Mouse (Mus musculus): ENCODE data around the gene Ano9.

Gene Ano9

DNA sequence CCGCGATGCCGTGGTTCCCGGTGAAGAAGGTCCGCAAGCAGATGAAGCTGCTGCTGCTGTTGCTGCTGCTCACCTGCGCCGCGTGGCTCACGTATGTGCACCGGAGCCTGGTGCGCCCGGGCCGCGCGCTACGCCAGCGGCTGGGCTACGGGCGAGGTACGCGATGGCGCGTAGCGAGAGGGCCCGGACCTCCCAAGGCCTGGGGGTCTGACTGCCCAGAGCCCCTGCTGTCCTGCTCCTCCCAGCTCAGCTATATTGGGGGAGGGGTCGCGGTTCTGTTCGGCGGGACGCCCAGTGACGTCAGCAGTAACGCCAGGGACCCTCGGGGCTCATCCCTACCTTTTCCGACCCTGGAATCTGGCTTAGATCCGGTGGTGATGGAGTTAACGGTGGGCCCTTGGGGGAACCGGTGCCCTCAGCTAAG, 56.3 kb downstream of the Ano9 start:
- peak in 1 of 2 experiments; percentile 56 for DNase-seq

DNA sequence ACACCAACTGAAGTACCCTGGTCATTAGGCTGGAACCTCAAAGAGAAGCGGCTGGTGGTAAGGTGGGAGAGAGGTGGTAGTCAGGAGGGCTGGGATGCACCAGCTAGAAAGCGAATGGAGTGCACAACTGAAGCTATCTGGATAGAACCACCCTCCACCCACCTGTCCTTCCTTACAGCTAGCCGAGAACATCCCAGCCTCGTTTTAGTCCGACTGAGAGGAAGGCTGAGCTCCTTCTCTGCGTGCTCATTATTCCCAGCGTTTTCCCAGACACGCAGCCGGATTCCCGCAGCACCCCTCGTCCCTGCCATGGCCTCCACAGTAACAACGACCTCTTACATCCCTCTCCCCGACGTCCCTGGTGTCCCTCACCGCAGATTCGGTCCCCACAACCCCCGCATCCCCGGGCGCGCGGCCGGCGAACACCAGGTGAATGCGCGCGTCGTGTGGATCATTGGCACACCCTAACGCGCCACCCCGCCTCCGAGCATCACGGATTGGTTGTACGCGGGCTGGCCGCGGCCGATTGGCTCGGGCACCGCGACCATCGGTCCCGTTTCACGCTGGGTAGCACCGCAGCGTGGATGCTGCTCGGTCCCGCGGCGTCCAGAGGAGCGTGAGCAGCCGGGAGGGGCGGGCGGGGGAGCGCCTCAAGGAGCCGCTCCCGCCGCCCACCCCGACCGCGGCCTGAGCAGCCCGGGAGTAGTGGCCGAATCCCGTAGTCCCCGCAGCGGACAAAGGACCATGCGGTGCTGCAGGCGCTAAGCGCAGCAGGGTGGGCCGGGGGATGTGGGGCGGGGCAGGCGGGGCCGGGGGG, 57.0 kb downstream of the Ano9 start, which contains the start of gene B4galnt4:
Gene B4galnt4 (plus strand): TSS at position 679 of the 817 bp plus-strand sequence.
- peak; percentile 95 to 97 for DNase-seq

DNA sequence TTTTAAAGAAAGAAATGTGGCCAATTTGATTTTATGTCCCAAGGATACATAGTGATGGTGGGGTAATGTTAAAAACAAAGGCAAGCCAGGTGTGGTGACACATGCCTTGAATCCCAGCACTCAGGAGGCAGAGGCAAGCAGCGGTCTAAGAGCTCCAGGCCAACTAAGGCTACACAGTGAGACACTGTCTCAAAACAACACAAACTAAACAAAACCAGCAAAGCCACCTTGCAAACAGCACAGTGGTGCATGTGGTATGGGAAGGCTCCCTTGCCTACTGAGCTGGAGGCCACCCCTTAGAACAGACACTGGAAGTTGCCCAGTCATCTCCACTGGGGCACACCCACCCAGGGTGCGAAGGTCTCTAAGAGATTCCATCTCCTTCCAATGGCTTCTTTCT, 57.7 kb downstream of the Ano9 start:
- DNase-seq: peak in 1 of 2 experiments; percentile 24

DNA sequence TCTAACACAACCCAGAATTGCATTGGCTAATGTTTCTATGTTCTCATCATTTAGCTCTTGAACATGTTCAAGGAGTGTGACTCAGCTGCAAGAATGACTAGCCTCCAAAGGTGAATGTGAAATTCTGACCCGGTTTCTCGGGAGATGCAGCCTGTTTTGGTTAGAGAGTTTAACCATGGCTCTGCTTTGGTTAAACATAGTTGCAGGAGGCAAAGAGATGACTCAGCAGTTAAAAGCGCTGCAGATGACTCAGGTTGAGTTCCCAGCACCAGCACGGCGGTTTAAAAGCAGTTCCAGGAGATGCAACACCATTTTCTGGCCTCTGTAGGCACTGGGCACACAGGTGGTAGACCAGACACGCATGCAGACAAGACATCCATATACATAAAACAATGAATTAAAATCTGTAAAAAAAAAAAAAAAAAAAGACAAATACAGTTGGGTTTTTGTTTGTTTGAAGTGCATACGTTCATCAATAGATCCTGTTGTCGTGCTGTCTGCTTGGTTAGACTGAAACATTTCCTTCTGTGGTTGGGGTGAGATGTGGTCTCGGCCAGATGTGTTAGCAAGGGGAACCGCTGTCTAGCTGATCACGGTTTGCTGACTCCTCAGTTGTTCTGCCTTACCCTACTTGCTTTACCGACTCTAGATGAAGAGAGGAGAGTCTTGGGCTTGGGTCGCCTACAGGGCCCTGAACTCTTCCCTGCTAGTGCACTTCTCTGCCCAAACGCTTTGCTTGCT, 58.8 kb downstream of the Ano9 start:
- no peak for DNase-seq

DNA sequence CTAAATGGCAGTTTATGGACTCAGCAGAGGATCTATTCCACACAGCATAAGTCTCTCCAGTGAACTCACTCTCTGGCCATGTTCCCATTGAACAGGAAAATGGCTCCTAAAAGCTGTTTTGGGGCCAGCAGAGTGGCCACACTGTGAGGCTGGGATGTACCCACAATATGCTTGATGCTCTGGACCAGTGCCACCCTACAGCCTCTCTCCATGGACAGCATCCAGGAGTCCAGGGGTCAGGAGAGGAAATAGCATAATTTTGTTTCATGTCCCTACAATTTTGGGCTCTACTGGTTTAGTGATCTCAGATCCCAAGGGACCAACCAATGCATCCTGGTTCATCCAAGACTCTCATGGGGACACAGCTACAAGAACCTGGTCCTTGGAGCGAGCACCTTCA, 60.1 kb downstream of the Ano9 start:
- no peak for DNase-seq

DNA sequence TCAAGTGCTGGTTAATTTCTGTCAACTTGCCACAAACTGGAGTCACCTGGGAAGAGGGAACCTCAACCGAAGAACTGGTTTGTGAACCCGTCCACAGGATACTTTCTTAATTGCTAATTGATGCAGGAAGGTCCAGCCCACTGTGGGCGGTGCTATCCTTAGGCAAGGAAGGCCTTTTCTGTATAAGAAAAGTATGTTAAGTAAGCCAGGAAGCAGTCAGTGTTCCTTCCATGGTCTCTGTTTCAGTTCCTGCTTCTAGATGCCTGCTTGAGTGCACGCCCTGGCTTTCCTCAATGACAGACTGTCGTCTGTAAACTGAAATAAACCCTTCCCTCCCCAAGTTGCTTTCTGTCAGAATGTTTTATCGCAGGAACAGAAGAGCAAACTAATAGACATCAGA, 60.6 kb downstream of the Ano9 start:
- DNase-seq: no peak

DNA sequence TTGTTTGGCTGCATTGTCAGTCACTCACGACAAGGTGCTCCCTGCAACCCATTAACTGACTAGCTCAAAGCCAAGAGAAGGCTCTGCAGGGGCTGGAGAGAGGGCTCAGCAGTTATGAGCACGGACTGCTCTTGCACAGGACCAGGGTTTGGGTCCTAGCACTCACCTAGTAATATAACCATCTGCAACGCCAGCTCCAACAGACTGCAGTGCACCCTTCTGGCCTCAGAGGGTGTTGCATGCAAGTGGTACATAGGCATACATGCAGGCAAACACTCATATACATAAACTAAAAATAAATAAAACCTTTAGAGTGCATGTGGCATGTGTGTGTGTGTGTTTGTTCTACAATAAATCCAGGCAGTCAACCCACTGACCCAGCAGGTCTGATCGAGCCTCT, 61.8 kb downstream of the Ano9 start:
- DNase-seq: no peak

DNA sequence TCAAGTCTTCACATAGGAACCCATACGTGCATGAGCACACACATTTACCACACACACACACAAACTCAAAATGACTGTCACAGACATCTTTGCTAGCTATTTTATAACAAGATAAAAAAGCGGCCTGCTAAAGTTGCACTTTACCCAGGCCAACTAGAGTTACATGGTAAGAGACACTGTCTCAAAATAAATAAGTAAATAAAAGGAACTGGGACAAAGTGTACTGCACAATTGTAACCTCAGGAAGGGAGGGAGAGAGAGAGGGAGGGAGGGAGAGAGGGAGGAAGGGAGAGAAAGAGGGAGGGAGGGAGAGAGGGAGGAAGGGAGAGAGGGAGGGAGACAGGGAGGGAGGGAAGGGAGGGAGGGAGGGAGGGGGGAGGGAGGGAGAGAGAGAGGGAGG, 65.2 kb downstream of the Ano9 start:
- no peak for DNase-seq

DNA sequence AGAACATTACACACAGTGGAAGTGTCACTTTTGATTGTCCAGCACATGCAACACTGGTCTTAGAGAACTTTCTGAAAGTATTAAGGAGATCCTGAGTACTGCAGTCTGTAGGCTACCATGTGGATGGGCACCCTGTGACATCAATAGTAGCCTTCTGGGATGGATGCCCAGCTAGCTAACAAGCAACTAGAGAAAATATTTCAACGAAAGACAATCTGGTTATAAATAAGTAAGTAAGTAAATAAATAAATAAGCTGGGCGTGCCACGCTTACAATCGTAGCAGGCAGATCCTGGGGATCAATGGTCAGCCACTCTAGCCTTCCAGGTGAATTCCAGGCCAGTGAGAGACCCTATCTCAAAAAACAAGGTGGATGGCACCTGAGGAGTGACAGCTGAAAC, 65.6 kb downstream of the Ano9 start:
- no peak for DNase-seq
